Mouse (Mus musculus) heart, postnatal 0 days (tissue): ENCODE results near the gene Fdx1l. TPM values are rescaled to one million over a fixed set of nuclear protein-coding genes. Genes with fewer than 3 reads are reported as not detected.

Experiments used
- ATAC-seq: fragments of 200-750 bp; cut with Nextera tagmentation; 2 replicates; pipeline ENCODE4 v1.8.0; 2017; ENCODE audit warnings: low read depth, moderate number of reproducible peaks, moderate library complexity; ENCODE audit not compliant: insufficient read depth
- DNase-seq: peaks from one replicate; pipeline ENCODE4 v3.0.0-alpha.2; 2016; ENCODE audit warnings: low spot score
- H3K27ac ChIP-seq: fragments of 300-500 bp; sonication (generic); 2 replicates; pipeline ENCODE4 v1.5.1; 2014; ENCODE audit warnings: low read depth, mild to moderate bottlenecking
- H3K27me3 ChIP-seq: fragments of 300-500 bp; sonication (generic); 2 replicates; pipeline ENCODE4 v1.6.1; 2014; ENCODE audit warnings: low read length, mixed read lengths; ENCODE audit not compliant: control insufficient read depth, insufficient read depth
- H3K36me3 ChIP-seq: fragments of 300-500 bp; sonication (generic); replicated peaks from 2 replicates; pipeline ENCODE4 v1.6.1; 2014; ENCODE audit warnings: low read length, mixed read lengths; ENCODE audit not compliant: control insufficient read depth, insufficient read depth
- H3K4me1 ChIP-seq: fragments of 300-500 bp; sonication (generic); 2 replicates; pipeline ENCODE4 v1.6.1; 2014; ENCODE audit warnings: antibody characterized with exemption; ENCODE audit not compliant: control insufficient read depth, insufficient read depth
- H3K4me2 ChIP-seq: fragments of 300-500 bp; sonication (generic); 2 replicates; pipeline ENCODE4 v1.6.1; 2014; ENCODE audit warnings: low read depth, mild to moderate bottlenecking, low read length, moderate library complexity
- H3K4me3 ChIP-seq: fragments of 300-500 bp; sonication (generic); 2 replicates; pipeline ENCODE4 v1.5.1; 2014; ENCODE audit warnings: low read depth, low read length
- H3K9ac ChIP-seq: fragments of 300-500 bp; sonication (generic); replicated peaks from 2 replicates; pipeline ENCODE4 v1.6.1; 2014; ENCODE audit warnings: low read depth, low read length, mixed read lengths
- H3K9me3 ChIP-seq: fragments of 300-500 bp; sonication (generic); replicated peaks from 2 replicates; pipeline ENCODE4 v1.6.1; 2016; ENCODE audit warnings: low read length; ENCODE audit not compliant: control insufficient read depth
- CTCF ChIP-seq: IDR thresholded peaks from 2 replicates; pipeline ENCODE4 v1.5.1; 2016; ENCODE audit warnings: antibody characterized with exemption, control low read depth, low read depth
- EP300 ChIP-seq: IDR thresholded peaks from 2 replicates; pipeline ENCODE4 v1.6.1; 2016; ENCODE audit warnings: antibody characterized with exemption, low read depth
- WGBS: fragments of 180-500 bp; shearing (Covaris S2); extraction: QIAGEN DNeasy Blood & Tissue Kit; methylation state at CpG from one replicate; pipeline ENCODE4 v1.1.7; 2014; 5-methylcytosine and 5-hydroxymethylcytosine counted together
- polyA plus RNA-seq: library from polyadenylated mRNA; unstranded; fragments of >200 nt; fragmentation: Nextera tagmentation; extraction: Ambion mirVana; gene quantifications from 2 replicates; pipeline ENCODE4 v1.2.1, GENCODE M21; 2015
- total RNA-seq: library from RNA; depleted of rRNA; stranded (reverse); fragments of >200 nt; gene quantifications from 2 replicates; pipeline ENCODE4 v1.2.3, GENCODE M21; 2014; ENCODE audit warnings: low replicate concordance

Fdx1l gene
- total and polyA plus RNA-seq, 2 experiments from 2014 or later: 51.1 to 79.5 TPM

- 0 out of 2 replicates have a peak, but pooled peaks cover 7% of the 10 kb centered on the region for H3K36me3 ChIP-seq
- no peak for TF ChIP-seq CTCF
- TF ChIP-seq EP300: no peak
- 87% methylated on average over 6 of the region's 6 CpGs for WGBS
- no peak overlapping the region for H3K9ac ChIP-seq
- ATAC-seq: no peak
- H3K4me1 ChIP-seq: no peaks in the 10 kb centered on the region
- no peaks in the 10 kb centered on the region for H3K9me3 ChIP-seq
- H3K27ac ChIP-seq: no peak overlapping the region
- no peak overlapping the region for H3K4me3 ChIP-seq
- no peaks in the 10 kb centered on the region for H3K27me3 ChIP-seq
- DNase-seq: no peak
- H3K4me2 ChIP-seq: no peak overlapping the region
These were observed 40.3 kb upstream of the Fdx1l start for GRCm38 (mm10) chr9:21113751-21114150.

- H3K4me1 ChIP-seq: no peaks in the 10 kb centered on the region
- no peak overlapping the region for H3K27ac ChIP-seq
- no peak for ATAC-seq
- TF ChIP-seq EP300 (no peak), CTCF (no peak)
- H3K36me3 ChIP-seq: peaks cover 4% of the 10 kb centered on the region; the same call in 1 of the 2 replicates
- no peaks in the 10 kb centered on the region for H3K9me3 ChIP-seq
- no peak overlapping the region for H3K9ac ChIP-seq
- WGBS: 53% methylated on average over 23 of the region's 23 CpGs
- H3K4me2 ChIP-seq: no peak overlapping the region
- no peak for DNase-seq
- no peak overlapping the region for H3K4me3 ChIP-seq
- H3K27me3 ChIP-seq: no peaks in the 10 kb centered on the region
These were observed 34.3 kb upstream of the Fdx1l start for GRCm38 (mm10) chr9:21107607-21108237.

DNA sequence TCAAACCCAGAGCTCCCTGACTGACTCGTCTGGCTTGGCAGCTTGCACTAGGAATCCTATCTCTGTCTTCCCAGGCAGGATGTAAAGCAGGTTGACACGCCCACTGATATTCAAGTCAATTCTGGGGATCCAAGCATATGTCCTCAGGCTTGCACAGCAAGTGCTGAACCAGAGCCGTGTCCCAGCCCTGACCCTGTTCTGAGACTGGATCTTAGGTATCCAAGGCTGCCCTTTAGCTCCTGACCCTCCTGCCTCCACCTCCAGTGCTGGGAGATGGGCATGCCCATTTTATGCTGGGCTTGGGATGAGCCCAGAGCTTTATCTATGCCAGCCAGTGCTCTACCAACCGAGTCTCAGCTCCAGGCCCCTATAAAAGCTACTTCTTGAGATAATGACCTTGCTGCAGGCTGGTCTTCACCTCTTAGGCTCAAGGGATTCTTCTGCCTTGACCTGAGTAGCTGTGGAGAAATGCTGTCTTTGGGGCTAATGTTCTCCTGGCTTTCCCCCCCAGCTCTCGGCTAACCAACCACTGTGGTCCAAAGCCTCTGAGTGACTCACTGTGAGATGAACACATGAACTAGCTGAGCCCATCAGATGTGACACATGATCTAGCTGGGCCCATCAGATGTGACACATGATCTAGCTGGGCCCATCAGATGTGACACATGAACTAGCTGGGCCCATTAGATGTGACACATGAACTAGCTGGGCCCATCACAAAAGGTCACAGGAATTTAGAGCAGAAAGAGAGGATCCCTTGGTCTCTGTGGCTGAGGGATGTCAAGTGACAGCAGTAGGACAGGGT lies 32.5 kb upstream of the Fdx1l start:
- Histone ChIP-seq H3K4me2 (no peak overlapping the region), H3K9me3 (no peaks in the 10 kb centered on the region), H3K36me3 (peaks cover 4% of the 10 kb centered on the region; the same call in 1 of the 2 replicates), H3K9ac (no peak overlapping the region), H3K4me1 (no peaks in the 10 kb centered on the region), H3K27me3 (no peaks in the 10 kb centered on the region), H3K27ac (no peak overlapping the region), H3K4me3 (no peak overlapping the region)
- TF ChIP-seq CTCF (no peak), EP300 (no peak)
- no peak for DNase-seq
- WGBS: 60% methylated on average over 5 of the region's 5 CpGs
- ATAC-seq: no peak

GRCm38 (mm10) chr9:21104814-21105213 lies 31.4 kb upstream of the Fdx1l start:
- Histone ChIP-seq H3K4me1 (no peaks in the 10 kb centered on the region), H3K27me3 (no peaks in the 10 kb centered on the region), H3K4me3 (no peak overlapping the region), H3K27ac (no peak overlapping the region), H3K36me3 (no peaks in the 10 kb centered on the region; the same call in 1 of the 2 replicates), H3K9me3 (no peaks in the 10 kb centered on the region), H3K9ac (no peak overlapping the region), H3K4me2 (no peak overlapping the region)
- 79% methylated on average over 6 of the region's 6 CpGs for WGBS
- no peak for DNase-seq
- no peak for ATAC-seq
- TF ChIP-seq CTCF (no peak), EP300 (no peak)

GRCm38 (mm10) chr9:21102076-21102475 lies 28.7 kb upstream of the Fdx1l start:
- Histone ChIP-seq H3K4me2 (no peak overlapping the region), H3K9ac (no peak overlapping the region), H3K36me3 (no peaks in the 10 kb centered on the region; the same call in 1 of the 2 replicates), H3K4me3 (no peak overlapping the region), H3K4me1 (no peaks in the 10 kb centered on the region), H3K9me3 (no peaks in the 10 kb centered on the region), H3K27ac (no peak overlapping the region), H3K27me3 (no peaks in the 10 kb centered on the region)
- TF ChIP-seq EP300 (no peak), CTCF (no peak)
- DNase-seq (no peak), ATAC-seq (no peak)
- WGBS: 79% methylated on average over 2 of the region's 2 CpGs
